Mouse (Mus musculus): ENCODE results near the gene Vrk1. TPM values are rescaled to one million over a fixed set of nuclear protein-coding genes. Genes with fewer than 3 reads are reported as not detected.

Vrk1 gene
- 105 and 115 TPM in 2 replicates for polyA plus RNA-seq (2014; fragmentation: Nextera tagmentation; extraction: Ambion mirVana)

- H3K27me3 ChIP-seq (ENCODE audit: control insufficient read depth, insufficient read depth, low read length), result no peaks in the 10 kb centered on the region
- 0 out of 2 replicates have a peak within 1 kb of the TSS, but pooled peaks have one; percentile 17 for H3K27ac ChIP-seq (replicated peaks; ENCODE audit: low read depth, low read length)
- WGBS, result under 1% methylated on average over 72 of the region's 72 CpGs
- H3K9ac ChIP-seq (replicated peaks; ENCODE audit: low read length), result peak within 1 kb of the TSS; percentile 70
- DNase-seq (ENCODE audit: low spot score), result peak; percentile 99
- ATAC-seq (replicated peaks; ENCODE audit: insufficient number of reproducible peaks, low FRiP score, low TSS enrichment, low read depth), result peak; percentile 99
- no peaks in the 10 kb centered on the region for H3K36me3 ChIP-seq (replicated peaks; ENCODE audit: control insufficient read depth, insufficient read depth, low read depth, low read length)
- no peaks in the 10 kb centered on the region for H3K9me3 ChIP-seq (replicated peaks; ENCODE audit: control insufficient read depth, low read length)
- H3K4me2 ChIP-seq (ENCODE audit: low read depth, low read length), result peak within 1 kb of the TSS; percentile 64
- H3K4me1 ChIP-seq (ENCODE audit: control insufficient read depth, insufficient read depth, low read length), result no peaks in the 10 kb centered on the region
- H3K4me3 ChIP-seq (ENCODE audit: low read depth, low read length), result peak within 1 kb of the TSS; percentile 58
These were observed at the start of gene Vrk1 for GRCm38 (mm10) chr12:106010065-106010915. Vrk1 (plus strand) TSS chr12:106010228.

GRCm38 (mm10) chr12:105960592-105961330, 49.3 kb upstream of the Vrk1 start:
- Histone ChIP-seq H3K9ac (replicated peaks; ENCODE audit: low read length) (no peak overlapping the region), H3K9me3 (replicated peaks; ENCODE audit: control insufficient read depth, low read length) (no peaks in the 10 kb centered on the region), H3K36me3 (replicated peaks; ENCODE audit: control insufficient read depth, insufficient read depth, low read depth, low read length) (no peaks in the 10 kb centered on the region), H3K4me1 (ENCODE audit: control insufficient read depth, insufficient read depth, low read length) (no peaks in the 10 kb centered on the region), H3K4me2 (ENCODE audit: low read depth, low read length) (no peak overlapping the region), H3K4me3 (ENCODE audit: low read depth, low read length) (no peak overlapping the region), H3K27ac (replicated peaks; ENCODE audit: low read depth, low read length) (no peak overlapping the region), H3K27me3 (ENCODE audit: control insufficient read depth, insufficient read depth, low read length) (peaks cover 6% of the 10 kb centered on the region)
- WGBS, result 11% methylated on average over 19 of the region's 19 CpGs
- DNase-seq (ENCODE audit: low spot score) (peak; percentile 23), ATAC-seq (replicated peaks; ENCODE audit: insufficient number of reproducible peaks, low FRiP score, low TSS enrichment, low read depth) (no peak)

DNA sequence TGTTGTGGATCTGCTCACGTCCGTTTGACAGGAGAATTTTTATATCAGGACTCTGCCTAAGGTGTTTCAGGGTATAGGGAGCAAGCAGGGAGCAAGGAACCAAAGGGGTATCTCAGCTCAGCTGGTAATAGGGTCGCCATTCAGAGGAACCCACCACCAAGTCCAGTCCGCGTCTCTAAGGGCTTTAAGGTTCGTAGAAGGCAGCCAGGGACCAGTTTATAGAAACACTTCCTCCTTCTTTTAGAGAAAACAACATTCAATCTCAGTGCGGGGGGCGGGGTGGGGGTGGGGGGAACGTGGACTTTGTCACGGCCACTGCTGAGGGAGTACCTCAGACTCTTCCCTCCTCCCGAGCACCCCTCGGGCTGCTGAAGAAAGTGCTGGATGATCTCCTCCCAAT, 48.4 kb upstream of the Vrk1 start:
- Histone ChIP-seq H3K4me3 (ENCODE audit: low read depth, low read length) (no peak overlapping the region), H3K9ac (replicated peaks; ENCODE audit: low read length) (no peak overlapping the region), H3K27ac (replicated peaks; ENCODE audit: low read depth, low read length) (no peak overlapping the region), H3K27me3 (ENCODE audit: control insufficient read depth, insufficient read depth, low read length) (peaks cover 6% of the 10 kb centered on the region; the same call in 1 of the 2 replicates), H3K4me1 (ENCODE audit: control insufficient read depth, insufficient read depth, low read length) (no peaks in the 10 kb centered on the region), H3K9me3 (replicated peaks; ENCODE audit: control insufficient read depth, low read length) (no peaks in the 10 kb centered on the region), H3K4me2 (ENCODE audit: low read depth, low read length) (peak overlapping the region; percentile 8), H3K36me3 (replicated peaks; ENCODE audit: control insufficient read depth, insufficient read depth, low read depth, low read length) (no peaks in the 10 kb centered on the region)
- no peak for ATAC-seq (replicated peaks; ENCODE audit: insufficient number of reproducible peaks, low FRiP score, low TSS enrichment, low read depth)
- 3% methylated on average over 12 of the region's 12 CpGs for WGBS
- DNase-seq (ENCODE audit: low spot score), result no peak

GRCm38 (mm10) chr12:105962103-105963011, 47.7 kb upstream of the Vrk1 start:
- no peak overlapping the region for H3K27ac ChIP-seq (replicated peaks; ENCODE audit: low read depth, low read length)

DNA sequence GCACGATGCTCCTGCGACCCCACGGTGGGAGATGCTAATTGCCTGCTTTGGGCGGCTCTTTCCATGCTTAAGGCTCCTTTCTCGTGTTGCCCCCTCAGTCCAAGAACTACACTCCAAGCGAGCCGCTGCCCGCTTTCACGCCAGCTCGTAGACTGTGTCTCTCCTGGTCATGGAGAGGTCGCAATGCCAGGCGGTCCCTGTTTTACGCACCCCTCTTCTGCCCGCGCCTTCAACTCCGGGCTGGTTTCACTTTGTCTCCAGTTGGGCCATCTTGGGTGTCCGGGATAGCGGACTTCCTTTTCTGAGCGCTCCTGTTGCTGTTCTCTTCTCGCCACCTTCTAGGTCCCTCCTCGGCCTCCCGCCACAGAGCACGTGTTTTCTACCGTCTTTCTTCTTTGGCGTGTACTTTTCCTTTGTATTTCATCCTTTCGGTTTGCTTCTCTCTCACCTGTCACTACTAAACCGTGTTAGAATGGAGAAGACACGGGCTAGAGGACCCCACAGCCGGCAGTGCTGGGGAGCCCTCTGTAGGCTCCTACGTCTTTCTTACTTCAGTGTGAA, 46.9 kb upstream of the Vrk1 start:
- no peaks in the 10 kb centered on the region for H3K9me3 ChIP-seq (replicated peaks; ENCODE audit: control insufficient read depth, low read length)
- peak overlapping the region; percentile 40 for H3K4me3 ChIP-seq (ENCODE audit: low read depth, low read length)
- DNase-seq (ENCODE audit: low spot score) (peak; percentile 34), ATAC-seq (replicated peaks; ENCODE audit: insufficient number of reproducible peaks, low FRiP score, low TSS enrichment, low read depth) (peak; percentile 34)
- no peaks in the 10 kb centered on the region for H3K36me3 ChIP-seq (replicated peaks; ENCODE audit: control insufficient read depth, insufficient read depth, low read depth, low read length)
- H3K9ac ChIP-seq (replicated peaks; ENCODE audit: low read length), result peak overlapping the region; percentile 48
- no peaks in the 10 kb centered on the region for H3K4me1 ChIP-seq (ENCODE audit: control insufficient read depth, insufficient read depth, low read length)
- H3K27ac ChIP-seq (replicated peaks; ENCODE audit: low read depth, low read length), result no peak overlapping the region
- WGBS, result 3% methylated on average over 30 of the region's 30 CpGs
- H3K4me2 ChIP-seq (ENCODE audit: low read depth, low read length), result peak overlapping the region; percentile 86
- peaks cover 6% of the 10 kb centered on the region; the same call in 1 of the 2 replicates for H3K27me3 ChIP-seq (ENCODE audit: control insufficient read depth, insufficient read depth, low read length)

More at GRCm38 (mm10) chr12:105962103-105963011, 47.7 kb upstream of the Vrk1 start:
- peak overlapping the region; percentile 40 for H3K4me3 ChIP-seq (ENCODE audit: low read depth, low read length)
- WGBS, result under 1% methylated on average over 37 of the region's 37 CpGs
- peak overlapping the region; percentile 48 for H3K9ac ChIP-seq (replicated peaks; ENCODE audit: low read length)
- no peaks in the 10 kb centered on the region for H3K36me3 ChIP-seq (replicated peaks; ENCODE audit: control insufficient read depth, insufficient read depth, low read depth, low read length)
- ATAC-seq (replicated peaks; ENCODE audit: insufficient number of reproducible peaks, low FRiP score, low TSS enrichment, low read depth) (peak; percentile 95), DNase-seq (ENCODE audit: low spot score) (peak; percentile 97)
- H3K4me1 ChIP-seq (ENCODE audit: control insufficient read depth, insufficient read depth, low read length), result no peaks in the 10 kb centered on the region
- no peaks in the 10 kb centered on the region for H3K9me3 ChIP-seq (replicated peaks; ENCODE audit: control insufficient read depth, low read length)
- H3K4me2 ChIP-seq (ENCODE audit: low read depth, low read length), result peak overlapping the region; percentile 86
- H3K27me3 ChIP-seq (ENCODE audit: control insufficient read depth, insufficient read depth, low read length), result peaks cover 6% of the 10 kb centered on the region; the same call in 1 of the 2 replicates

GRCm38 (mm10) chr12:105966887-105967637, 43.0 kb upstream of the Vrk1 start:
- DNase-seq (ENCODE audit: low spot score) (no peak), ATAC-seq (replicated peaks; ENCODE audit: insufficient number of reproducible peaks, low FRiP score, low TSS enrichment, low read depth) (no peak)
- Histone ChIP-seq H3K4me3 (ENCODE audit: low read depth, low read length) (no peak overlapping the region), H3K4me2 (ENCODE audit: low read depth, low read length) (no peak overlapping the region), H3K4me1 (ENCODE audit: control insufficient read depth, insufficient read depth, low read length) (no peaks in the 10 kb centered on the region), H3K9ac (replicated peaks; ENCODE audit: low read length) (no peak overlapping the region), H3K27me3 (ENCODE audit: control insufficient read depth, insufficient read depth, low read length) (no peaks in the 10 kb centered on the region), H3K36me3 (replicated peaks; ENCODE audit: control insufficient read depth, insufficient read depth, low read depth, low read length) (no peaks in the 10 kb centered on the region), H3K9me3 (replicated peaks; ENCODE audit: control insufficient read depth, low read length) (no peaks in the 10 kb centered on the region), H3K27ac (replicated peaks; ENCODE audit: low read depth, low read length) (no peak overlapping the region)
- 35% methylated on average over 19 of the region's 19 CpGs for WGBS

- no peak for ATAC-seq (replicated peaks; ENCODE audit: insufficient number of reproducible peaks, low FRiP score, low TSS enrichment, low read depth)
- Histone ChIP-seq H3K4me1 (ENCODE audit: control insufficient read depth, insufficient read depth, low read length) (no peaks in the 10 kb centered on the region), H3K4me3 (ENCODE audit: low read depth, low read length) (no peak overlapping the region), H3K4me2 (ENCODE audit: low read depth, low read length) (peak overlapping the region; percentile 7), H3K27ac (replicated peaks; ENCODE audit: low read depth, low read length) (no peak overlapping the region), H3K9me3 (replicated peaks; ENCODE audit: control insufficient read depth, low read length) (no peaks in the 10 kb centered on the region), H3K36me3 (replicated peaks; ENCODE audit: control insufficient read depth, insufficient read depth, low read depth, low read length) (no peaks in the 10 kb centered on the region), H3K9ac (replicated peaks; ENCODE audit: low read length) (peak overlapping the region; percentile 39), H3K27me3 (ENCODE audit: control insufficient read depth, insufficient read depth, low read length) (no peaks in the 10 kb centered on the region)
- peak; percentile 51 for DNase-seq (ENCODE audit: low spot score)
- WGBS, result 4% methylated on average over 18 of the region's 18 CpGs
These were observed 42.2 kb upstream of the Vrk1 start for GRCm38 (mm10) chr12:105967806-105968205.

Data from embryonic facial prominence, embryonic 11.5 days (tissue).